Mouse (Mus musculus) spleen, postnatal 10 days (tissue): Measurements from ENCODE around the gene Ror2.

ENCODE experiments used
- DNase-seq, 2 experiments: peaks; one replicate each; pipeline ENCODE4 v3.0.0; 2021 to 2022; ENCODE audit warnings: low spot score in 2 of 2

Gene Ror2

GRCm38 (mm10) chr13:53274771-53275170 is 11.2 kb downstream of the Ror2 start:
- no peak for DNase-seq

- no peak for DNase-seq
Measured at GRCm38 (mm10) chr13:53271595-53271994, 14.3 kb downstream of the Ror2 start.

DNA sequence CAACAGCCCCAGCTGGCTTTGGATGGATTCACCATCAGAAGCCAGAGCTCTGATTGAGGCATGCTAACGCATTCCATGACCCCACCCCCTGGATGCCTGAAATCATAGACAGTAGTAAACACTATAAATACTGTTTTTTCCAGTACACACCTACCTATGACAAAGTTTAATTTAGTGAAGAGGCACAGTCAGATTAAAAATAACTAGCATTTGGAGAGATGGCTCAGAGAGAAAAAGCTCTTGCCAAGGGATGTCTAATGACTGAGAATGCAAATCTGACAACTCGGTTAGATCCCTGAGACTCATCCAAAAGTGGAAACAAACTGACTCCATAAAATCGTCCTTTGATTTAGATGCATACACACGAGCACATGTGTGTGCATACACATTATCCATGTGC is 15.4 kb downstream of the Ror2 start:
- no peak for DNase-seq

- DNase-seq = no peak
Measured at GRCm38 (mm10) chr13:53268541-53268940, 17.4 kb downstream of the Ror2 start.

- DNase-seq = no peak
Measured at GRCm38 (mm10) chr13:53267849-53268248, 18.1 kb downstream of the Ror2 start.

DNA sequence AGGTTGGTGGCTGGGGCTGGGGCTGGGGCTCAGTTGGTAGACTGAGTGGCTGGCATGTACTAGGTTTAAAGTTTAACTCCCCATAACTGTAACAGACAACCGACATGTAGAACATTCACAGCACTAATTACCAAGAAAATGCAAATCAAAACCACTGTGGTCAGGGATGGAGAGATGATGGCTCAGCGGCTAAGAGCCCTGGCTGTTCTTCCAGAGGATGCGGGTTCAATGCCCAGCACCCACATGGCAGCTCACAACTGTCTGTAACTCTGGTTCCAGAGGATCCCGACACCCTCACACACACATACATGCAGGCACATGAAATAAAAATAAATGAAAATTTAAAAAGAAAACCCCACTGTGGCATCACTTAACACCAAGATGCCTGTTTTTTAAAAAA is 18.8 kb downstream of the Ror2 start:
- no peak for DNase-seq

GRCm38 (mm10) chr13:53266543-53266951 is 19.4 kb downstream of the Ror2 start:
- DNase-seq = no peak

DNA sequence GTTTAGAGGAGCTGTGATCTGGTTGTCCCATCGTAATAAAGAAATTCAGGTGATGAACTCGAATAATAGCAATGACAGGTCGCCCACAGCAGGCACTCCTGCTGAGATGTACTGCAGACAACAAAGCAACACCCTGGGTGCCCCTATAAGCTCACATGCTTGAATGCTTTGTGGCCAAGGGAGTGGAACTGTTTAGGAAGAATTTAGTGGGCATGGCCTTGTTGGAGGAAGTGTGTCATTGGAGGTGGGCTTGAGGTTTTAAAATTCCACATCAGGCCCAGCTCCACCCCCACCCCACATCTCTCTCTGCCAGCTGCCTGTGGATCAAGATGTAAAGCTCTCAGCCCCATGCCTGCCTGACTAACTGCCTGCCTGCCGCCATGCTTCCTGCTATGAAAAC is 21.0 kb downstream of the Ror2 start:
- DNase-seq = no peak

- DNase-seq = no peak
Measured at GRCm38 (mm10) chr13:53262509-53263250, 23.2 kb downstream of the Ror2 start.

- no peak for DNase-seq
Measured at GRCm38 (mm10) chr13:53261106-53261771, 24.7 kb downstream of the Ror2 start.

- DNase-seq = no peak
Measured at GRCm38 (mm10) chr13:53258943-53259342, 27.0 kb downstream of the Ror2 start.

DNA sequence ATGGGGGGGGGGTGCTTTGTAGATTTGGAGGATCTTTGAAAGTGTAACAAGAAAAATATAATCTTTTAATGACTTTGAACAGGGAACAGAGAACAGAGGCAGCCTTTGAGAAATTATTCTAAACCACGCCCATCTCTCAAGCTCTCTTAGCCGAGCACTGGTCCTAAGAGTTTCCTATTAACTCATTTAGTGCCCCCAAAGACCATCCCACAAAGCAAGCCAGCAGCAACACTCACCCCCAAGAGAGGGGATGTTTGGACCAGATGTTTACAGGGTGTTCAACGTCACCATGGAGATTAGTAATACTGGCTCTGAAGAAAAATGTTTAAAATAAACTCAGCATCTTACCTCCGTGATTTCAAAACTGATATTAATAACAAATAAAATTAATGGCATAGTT is 27.4 kb downstream of the Ror2 start:
- no peak for DNase-seq

GRCm38 (mm10) chr13:53253255-53253654 is 32.7 kb downstream of the Ror2 start:
- no peak for DNase-seq

- DNase-seq = no peak
Measured at GRCm38 (mm10) chr13:53248586-53249401, 37.1 kb downstream of the Ror2 start.

- DNase-seq = no peak
Measured at GRCm38 (mm10) chr13:53248080-53248479, 37.8 kb downstream of the Ror2 start.

DNA sequence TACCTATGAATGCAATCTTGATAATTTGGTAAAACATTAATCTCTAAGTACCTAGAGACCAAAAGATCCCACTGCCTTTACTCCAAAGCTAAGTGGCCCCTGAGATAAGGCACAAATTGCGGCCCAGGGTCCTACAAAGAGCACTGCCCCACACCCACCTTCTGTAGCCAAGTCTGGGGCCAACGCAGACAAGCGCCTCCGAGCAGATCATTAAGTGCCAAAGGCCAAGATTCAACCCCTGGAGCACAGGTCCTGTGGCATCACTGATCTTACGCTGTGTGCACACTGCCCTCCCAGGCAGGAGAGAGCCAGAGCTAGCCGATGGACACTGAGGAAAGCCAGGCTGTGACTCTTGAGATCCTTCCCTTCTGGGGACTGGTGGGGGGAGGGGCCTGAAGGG is 38.7 kb downstream of the Ror2 start:
- no peak for DNase-seq

GRCm38 (mm10) chr13:53244151-53244550 is 41.8 kb downstream of the Ror2 start:
- DNase-seq = no peak

DNA sequence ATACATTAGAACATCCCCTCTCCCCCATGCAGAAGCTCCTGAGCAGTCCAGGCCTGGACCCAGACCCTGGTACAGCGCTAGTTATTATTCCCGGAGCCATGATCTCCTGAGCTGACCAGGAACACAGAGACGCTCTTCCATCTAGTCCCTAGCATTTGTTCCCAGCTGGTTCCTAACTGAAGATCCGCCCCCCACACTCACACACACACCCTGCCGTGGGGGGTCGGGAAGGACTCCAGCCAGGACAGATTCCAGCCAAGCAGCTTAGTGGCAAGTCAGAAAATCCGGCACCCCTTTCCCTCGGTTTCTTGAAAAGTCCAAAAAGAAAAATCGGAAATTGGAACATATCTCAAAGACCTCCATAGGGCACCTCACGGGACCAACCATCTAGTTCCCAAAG is 48.5 kb downstream of the Ror2 start:
- DNase-seq = no peak

DNA sequence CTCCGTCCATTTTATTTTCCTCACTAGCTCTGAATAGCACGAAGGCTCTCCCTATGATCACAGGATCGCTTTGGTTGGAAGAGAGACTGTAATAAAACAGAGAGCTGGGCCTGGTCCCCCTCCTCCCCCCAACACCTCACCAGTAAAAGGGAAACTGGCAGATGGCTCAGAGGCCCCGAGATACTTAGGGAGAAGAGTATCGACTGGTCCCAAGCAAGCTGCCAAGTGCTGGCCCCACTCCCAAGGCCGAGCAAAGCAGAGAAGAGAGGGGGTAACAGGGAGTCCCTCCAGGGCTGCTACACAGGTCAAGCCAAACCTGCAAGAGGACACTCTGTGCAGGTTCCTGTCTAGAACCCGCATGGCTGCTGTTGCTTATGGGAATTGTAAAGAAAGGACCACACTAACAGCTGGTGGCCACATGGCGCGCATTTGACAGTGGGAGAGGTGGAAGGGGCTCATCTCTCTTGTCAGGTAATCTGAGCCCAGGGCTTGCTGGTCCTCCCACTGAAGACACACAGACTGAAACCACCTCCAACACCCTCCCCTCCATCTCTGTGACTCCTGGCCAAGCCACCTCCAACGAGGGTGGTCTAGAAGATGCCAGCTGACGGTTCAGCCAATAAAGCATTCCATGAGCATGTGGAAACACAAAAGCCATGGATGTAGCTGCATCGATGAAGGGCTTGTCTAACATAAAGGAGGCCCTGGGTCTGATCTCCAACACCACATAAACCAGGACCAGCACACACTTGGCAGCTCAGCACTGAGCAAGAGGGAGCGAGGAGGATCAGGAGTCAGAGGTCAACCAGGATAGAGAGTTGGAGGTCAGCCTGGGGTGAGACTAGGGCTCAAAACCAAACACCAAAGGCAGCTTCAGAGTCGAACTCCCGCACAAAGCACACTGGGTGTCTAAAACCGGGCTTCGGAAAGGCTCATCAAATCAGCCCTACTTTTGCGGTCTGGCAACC is 49.2 kb downstream of the Ror2 start:
- no peak for DNase-seq

GRCm38 (mm10) chr13:53235953-53236352 is 50.0 kb downstream of the Ror2 start:
- DNase-seq = no peak

DNA sequence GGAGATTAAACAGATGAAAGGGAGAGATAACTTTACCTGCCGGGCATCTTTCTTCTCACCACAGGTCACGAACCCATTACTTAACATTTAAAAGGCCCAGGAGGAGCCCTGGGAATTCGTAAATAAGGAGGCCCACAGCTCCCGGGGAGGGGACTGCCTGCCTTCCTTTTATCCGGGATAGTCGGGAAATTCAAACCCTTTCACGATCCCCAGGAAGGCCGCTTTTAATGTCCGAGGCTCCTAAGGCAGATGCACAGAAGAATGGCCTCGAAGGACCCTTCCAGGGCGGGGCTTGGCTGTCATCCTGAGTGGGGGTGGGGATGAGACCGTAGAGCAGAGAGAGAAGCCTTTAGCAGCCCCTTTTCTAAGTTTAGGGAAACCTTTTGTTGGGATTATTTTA is 51.1 kb downstream of the Ror2 start:
- no peak for DNase-seq
